Mouse (Mus musculus) limb, embryonic 13.5 days (tissue): ENCODE data around the gene Usp2. TPM values are rescaled to one million over a fixed set of nuclear protein-coding genes. Genes with fewer than 3 reads are reported as not detected.

Experiments
- ATAC-seq: fragments of 200-750 bp; cut with Nextera tagmentation; 2 replicates; pipeline ENCODE4 v1.8.0; 2017; ENCODE audit warnings: low read depth, moderate number of reproducible peaks, moderate TSS enrichment; ENCODE audit not compliant: low FRiP score
- H3K27ac ChIP-seq: fragments of 300-500 bp; sonication (generic); 2 replicates; pipeline ENCODE4 v1.5.1; 2015; ENCODE audit warnings: inconsistent platforms, mild to moderate bottlenecking, moderate library complexity
- H3K27me3 ChIP-seq: fragments of 300-500 bp; sonication (generic); 2 replicates; pipeline ENCODE4 v1.6.1; 2015; ENCODE audit warnings: mild to moderate bottlenecking, inconsistent platforms
- H3K36me3 ChIP-seq: fragments of 300-500 bp; sonication (generic); 2 replicates; pipeline ENCODE4 v1.6.1; 2015; ENCODE audit warnings: inconsistent platforms, mild to moderate bottlenecking, moderate library complexity
- H3K4me1 ChIP-seq: fragments of 300-500 bp; sonication (generic); 2 replicates; pipeline ENCODE4 v1.6.1; 2015; ENCODE audit warnings: inconsistent platforms
- H3K4me2 ChIP-seq: fragments of 300-500 bp; sonication (generic); replicated peaks from 2 replicates; pipeline ENCODE4 v1.6.1; 2015; ENCODE audit warnings: inconsistent platforms, mild to moderate bottlenecking, moderate library complexity
- H3K4me3 ChIP-seq: fragments of 300-500 bp; sonication (generic); 2 replicates; pipeline ENCODE4 v1.5.1; 2015; ENCODE audit warnings: moderate library complexity, mild to moderate bottlenecking, inconsistent platforms
- H3K9ac ChIP-seq: fragments of 300-500 bp; sonication (generic); 2 replicates; pipeline ENCODE4 v1.6.1; 2015; ENCODE audit warnings: mild to moderate bottlenecking, inconsistent platforms
- H3K9me3 ChIP-seq: fragments of 300-500 bp; sonication (generic); 2 replicates; pipeline ENCODE4 v1.6.1; 2016; ENCODE audit warnings: inconsistent platforms
- WGBS: fragments of 180-500 bp; shearing (Covaris S2); methylation state at CpG from one replicate; pipeline ENCODE4 v1.1.7; 2015; 5-methylcytosine and 5-hydroxymethylcytosine counted together
- polyA plus RNA-seq: library from polyadenylated mRNA; unstranded; fragments of >200 nt; fragmentation: Nextera tagmentation; extraction: Ambion mirVana; gene quantifications from 2 replicates; pipeline ENCODE4 v1.2.1, GENCODE M21; 2015

Usp2 gene
- polyA plus RNA-seq, 1 experiment from 2014 or later: 14.6 TPM

DNA sequence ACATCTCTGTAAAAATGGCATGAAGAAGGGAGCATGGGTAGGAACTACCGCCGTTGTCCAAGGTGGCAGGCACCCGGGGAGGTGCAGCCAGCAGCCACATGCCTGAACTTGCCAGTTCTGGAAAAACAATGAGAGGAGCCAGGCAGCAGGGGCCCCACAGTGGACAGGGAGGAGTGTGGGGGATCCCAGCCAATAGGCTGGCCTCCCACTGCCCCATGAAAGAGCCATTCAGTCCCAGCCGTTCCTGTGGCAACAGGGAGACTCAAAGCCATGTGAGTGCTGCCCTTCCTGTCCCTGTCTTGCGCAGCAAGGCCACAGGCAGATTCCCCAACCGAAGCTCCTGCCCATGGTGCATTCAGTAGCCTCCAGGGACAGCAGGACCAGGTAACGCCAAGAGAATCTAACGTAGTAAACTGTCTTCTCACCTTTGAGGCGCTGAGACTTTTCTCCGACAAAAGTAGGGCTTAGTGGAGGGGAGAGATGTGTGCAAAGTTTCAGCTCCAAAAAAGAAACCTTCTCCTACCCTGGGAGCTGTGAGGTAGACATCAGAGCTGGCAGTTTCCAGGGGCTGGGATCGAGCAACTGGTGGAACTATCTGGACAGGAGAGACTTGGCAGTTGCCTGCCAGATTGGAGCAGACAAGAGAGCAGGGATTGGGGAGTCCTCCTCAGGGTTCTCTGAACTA lies 5.2 kb downstream of the Usp2 start:
- H3K27ac ChIP-seq: no peak overlapping the region; the same call in 1 of the 2 replicates
- H3K9ac ChIP-seq: peak overlapping the region; percentile 13
- H3K4me2 ChIP-seq: peak overlapping the region; percentile 27; the same call in 1 of the 2 replicates
- no peak overlapping the region for H3K4me3 ChIP-seq
- ATAC-seq: no peak
- no peaks in the 10 kb centered on the region for H3K9me3 ChIP-seq
- no peaks in the 10 kb centered on the region for H3K36me3 ChIP-seq
- 39% methylated on average over 11 of the region's 11 CpGs for WGBS
- peaks cover 39% of the 10 kb centered on the region for H3K4me1 ChIP-seq
- peaks cover 14% of the 10 kb centered on the region for H3K27me3 ChIP-seq

DNA sequence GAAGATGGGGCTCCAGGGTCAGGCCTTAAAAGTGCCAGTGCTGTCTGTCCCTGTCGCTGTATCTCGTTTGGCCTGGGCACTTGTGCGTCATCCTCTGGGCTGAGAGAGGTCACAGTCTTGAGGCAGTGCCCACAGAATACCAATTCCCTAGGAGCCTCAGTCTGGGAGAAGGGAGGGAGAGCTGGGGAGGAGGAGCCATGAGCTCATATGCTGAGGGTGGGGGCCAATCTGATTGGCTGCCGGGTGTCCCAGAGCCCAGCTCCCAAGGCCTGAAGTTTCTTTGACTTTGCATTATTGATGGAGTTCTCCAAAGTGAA lies 5.7 kb downstream of the Usp2 start:
- Histone ChIP-seq H3K4me3 (no peak overlapping the region), H3K4me1 (peaks cover 34% of the 10 kb centered on the region), H3K27ac (no peak overlapping the region), H3K4me2 (no peak overlapping the region; the same call in 1 of the 2 replicates), H3K27me3 (peaks cover 14% of the 10 kb centered on the region), H3K9me3 (no peaks in the 10 kb centered on the region), H3K36me3 (no peaks in the 10 kb centered on the region), H3K9ac (peak overlapping the region; percentile 13; the same call in 1 of the 2 replicates)
- 36% methylated on average over 4 of the region's 4 CpGs for WGBS
- no peak for ATAC-seq

DNA sequence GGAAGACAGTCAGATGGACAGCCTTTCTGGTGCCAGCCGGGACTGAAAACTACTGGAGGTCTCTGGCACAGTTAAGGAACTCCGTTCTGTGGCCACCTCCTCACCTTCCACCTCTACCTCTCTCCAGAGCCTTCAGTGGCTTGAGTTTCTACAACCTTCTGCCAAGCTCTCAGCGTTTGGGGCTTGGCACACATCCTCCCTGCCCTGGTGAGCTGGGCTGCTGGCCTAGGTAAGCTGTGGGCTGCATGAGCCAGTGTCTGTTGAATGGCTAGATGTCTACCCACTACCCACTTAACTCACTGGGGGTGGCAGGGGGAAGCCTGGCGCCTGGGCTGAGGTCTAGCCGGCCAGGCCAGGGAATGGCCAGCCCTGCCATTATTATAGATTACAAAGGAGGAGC lies 6.3 kb downstream of the Usp2 start:
- Histone ChIP-seq H3K27ac (no peak overlapping the region), H3K9me3 (no peaks in the 10 kb centered on the region), H3K4me3 (no peak overlapping the region), H3K36me3 (no peaks in the 10 kb centered on the region), H3K4me2 (no peak overlapping the region), H3K4me1 (peaks cover 29% of the 10 kb centered on the region), H3K27me3 (peaks cover 14% of the 10 kb centered on the region), H3K9ac (0 out of 2 replicates have a peak overlapping the region, but pooled peaks have one; percentile 13)
- no peak for ATAC-seq
- WGBS: 81% methylated on average over 5 of the region's 5 CpGs

DNA sequence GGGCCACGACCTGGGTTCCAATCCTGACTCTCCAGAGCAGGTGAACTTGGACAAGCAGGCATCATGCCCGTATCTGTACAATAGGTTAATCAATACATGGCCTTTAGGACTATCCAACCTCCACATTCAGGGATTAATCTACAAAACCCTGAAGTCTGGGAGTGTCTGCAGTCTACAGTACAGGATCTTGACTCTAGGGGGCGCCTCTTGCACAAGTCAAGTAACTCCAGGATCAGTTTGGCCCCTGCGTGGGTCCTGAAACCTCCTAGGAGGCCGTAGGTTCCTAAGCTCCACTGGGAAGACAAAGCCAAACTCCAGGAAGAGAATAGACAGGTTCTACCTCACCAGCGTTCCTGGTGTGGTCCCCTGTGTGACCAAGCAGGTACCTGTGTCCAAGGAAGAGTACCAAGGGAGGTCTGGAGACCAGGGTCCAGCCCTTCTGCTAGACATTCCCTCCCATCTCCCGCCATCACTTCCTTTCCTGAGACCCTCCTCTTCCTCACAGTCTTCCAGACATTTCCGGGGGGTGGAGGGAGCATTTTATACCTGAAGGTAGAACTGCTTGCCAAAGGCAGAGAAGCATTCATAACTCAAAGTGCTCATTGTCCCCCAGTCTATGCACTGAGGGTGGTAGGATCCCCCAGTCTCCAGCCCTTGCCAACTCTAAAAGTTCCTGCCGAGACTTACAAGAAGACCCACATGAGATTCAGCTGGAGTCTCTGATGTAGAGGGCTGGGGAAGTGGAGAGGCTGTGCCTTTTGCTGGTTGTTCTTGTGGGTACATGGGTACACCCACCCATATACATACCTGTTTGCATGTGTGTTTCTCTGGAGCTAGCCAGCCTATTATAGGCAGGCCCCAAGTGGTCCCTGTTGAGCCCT lies 7.8 kb downstream of the Usp2 start:
- Histone ChIP-seq H3K4me2 (no peak overlapping the region), H3K27me3 (peaks cover 12% of the 10 kb centered on the region), H3K9me3 (no peaks in the 10 kb centered on the region), H3K9ac (no peak overlapping the region), H3K4me3 (no peak overlapping the region), H3K4me1 (peaks cover 42% of the 10 kb centered on the region), H3K36me3 (no peaks in the 10 kb centered on the region), H3K27ac (no peak overlapping the region)
- WGBS: 59% methylated on average over 9 of the region's 9 CpGs
- no peak for ATAC-seq

DNA sequence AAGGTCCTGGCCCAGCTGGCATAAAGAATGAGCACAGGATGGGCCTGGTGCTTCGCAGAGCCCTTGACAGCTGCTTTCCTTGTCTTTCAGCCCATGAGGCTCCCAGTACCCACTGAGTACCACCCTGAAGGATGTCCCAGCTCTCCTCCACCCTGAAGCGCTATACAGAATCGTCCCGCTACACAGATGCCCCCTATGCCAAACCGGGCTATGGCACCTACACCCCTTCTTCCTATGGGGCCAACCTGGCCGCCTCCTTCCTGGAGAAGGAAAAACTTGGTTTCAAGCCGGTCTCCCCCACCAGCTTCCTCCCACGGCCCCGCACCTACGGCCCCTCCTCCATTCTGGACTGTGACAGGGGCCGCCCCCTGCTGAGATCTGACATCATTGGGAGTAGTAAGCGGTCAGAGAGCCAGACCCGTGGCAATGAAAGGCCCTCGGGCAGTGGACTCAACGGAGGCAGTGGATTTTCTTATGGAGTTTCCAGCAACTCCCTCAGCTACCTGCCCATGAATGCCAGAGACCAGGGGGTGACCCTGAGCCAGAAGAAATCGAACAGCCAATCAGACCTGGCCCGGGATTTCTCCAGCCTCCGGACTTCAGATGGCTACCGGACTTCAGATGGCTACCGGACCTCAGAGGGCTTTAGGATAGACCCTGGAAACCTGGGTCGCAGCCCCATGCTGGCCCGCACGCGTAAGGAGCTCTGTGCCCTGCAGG lies 8.6 kb downstream of the Usp2 start:
- Histone ChIP-seq H3K4me2 (no peak overlapping the region), H3K4me3 (no peak overlapping the region), H3K9me3 (no peaks in the 10 kb centered on the region), H3K4me1 (peaks cover 47% of the 10 kb centered on the region), H3K9ac (no peak overlapping the region), H3K36me3 (no peaks in the 10 kb centered on the region), H3K27me3 (peaks cover 6% of the 10 kb centered on the region; the same call in 1 of the 2 replicates), H3K27ac (no peak overlapping the region)
- 67% methylated on average over 24 of the region's 24 CpGs for WGBS
- ATAC-seq: no peak

DNA sequence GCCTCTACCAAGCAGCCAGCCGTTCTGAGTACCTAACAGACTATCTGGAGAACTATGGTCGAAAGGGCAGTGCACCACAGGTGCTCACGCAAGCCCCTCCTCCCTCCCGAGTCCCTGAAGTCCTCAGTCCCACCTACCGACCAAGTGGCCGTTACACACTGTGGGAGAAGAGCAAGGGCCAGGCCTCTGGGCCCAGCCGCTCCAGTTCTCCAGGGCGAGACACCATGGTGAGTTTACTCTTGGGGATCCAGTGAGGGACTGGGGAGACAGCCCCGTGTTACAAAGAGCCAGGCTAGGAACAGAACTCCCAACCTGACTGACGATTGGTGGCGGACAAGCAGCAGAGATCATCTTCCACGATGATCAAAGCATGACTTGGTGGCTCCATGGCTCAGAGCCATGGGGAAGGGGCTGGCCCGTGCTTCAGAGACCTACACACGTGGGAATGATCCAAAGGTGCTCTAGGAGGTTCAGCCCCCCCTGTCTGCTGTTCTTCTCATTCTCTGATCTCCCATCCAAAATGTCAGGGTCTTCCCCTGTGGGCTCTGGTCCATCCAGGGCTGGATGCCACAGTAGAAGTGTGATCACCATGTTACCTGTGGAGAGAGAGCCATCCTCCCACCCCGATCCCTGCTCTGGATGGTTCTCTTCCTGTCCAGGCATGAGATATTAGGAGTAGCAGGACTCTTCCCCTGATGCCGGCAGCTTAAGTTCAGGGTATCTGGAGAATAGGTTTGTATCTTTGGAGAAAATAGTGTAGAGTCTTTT lies 9.4 kb downstream of the Usp2 start:
- H3K4me2 ChIP-seq: no peak overlapping the region
- WGBS: 68% methylated on average over 16 of the region's 16 CpGs
- H3K4me3 ChIP-seq: no peak overlapping the region
- H3K4me1 ChIP-seq: peaks cover 47% of the 10 kb centered on the region
- no peaks in the 10 kb centered on the region for H3K9me3 ChIP-seq
- H3K27ac ChIP-seq: no peak overlapping the region
- H3K9ac ChIP-seq: no peak overlapping the region
- peaks cover 3% of the 10 kb centered on the region; the same call in 1 of the 2 replicates for H3K27me3 ChIP-seq
- H3K36me3 ChIP-seq: no peaks in the 10 kb centered on the region
- ATAC-seq: no peak

DNA sequence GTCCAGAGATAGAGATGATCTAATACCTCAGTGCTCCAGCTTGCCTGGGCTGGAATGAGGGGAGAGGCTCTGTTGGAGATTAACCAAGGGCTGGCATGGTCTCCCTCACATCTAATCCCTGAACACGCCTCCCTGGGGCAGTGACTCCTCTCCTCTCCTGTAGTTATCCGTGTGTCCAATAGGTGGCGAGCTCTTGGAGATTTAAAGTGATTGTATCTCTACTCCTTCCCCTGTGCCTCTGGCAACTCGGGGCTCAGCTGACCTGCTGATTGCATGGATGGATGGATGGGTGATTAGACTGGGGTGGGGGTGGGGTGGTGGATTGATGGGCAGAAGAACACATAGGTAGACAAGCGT lies 9.9 kb downstream of the Usp2 start:
- Histone ChIP-seq H3K4me1 (peaks cover 48% of the 10 kb centered on the region), H3K9ac (no peak overlapping the region), H3K4me2 (no peak overlapping the region), H3K4me3 (no peak overlapping the region), H3K9me3 (no peaks in the 10 kb centered on the region), H3K27ac (no peak overlapping the region), H3K27me3 (no peaks in the 10 kb centered on the region; the same call in 1 of the 2 replicates), H3K36me3 (no peaks in the 10 kb centered on the region)
- ATAC-seq: no peak
- 21% methylated on average over 5 of the region's 5 CpGs for WGBS

DNA sequence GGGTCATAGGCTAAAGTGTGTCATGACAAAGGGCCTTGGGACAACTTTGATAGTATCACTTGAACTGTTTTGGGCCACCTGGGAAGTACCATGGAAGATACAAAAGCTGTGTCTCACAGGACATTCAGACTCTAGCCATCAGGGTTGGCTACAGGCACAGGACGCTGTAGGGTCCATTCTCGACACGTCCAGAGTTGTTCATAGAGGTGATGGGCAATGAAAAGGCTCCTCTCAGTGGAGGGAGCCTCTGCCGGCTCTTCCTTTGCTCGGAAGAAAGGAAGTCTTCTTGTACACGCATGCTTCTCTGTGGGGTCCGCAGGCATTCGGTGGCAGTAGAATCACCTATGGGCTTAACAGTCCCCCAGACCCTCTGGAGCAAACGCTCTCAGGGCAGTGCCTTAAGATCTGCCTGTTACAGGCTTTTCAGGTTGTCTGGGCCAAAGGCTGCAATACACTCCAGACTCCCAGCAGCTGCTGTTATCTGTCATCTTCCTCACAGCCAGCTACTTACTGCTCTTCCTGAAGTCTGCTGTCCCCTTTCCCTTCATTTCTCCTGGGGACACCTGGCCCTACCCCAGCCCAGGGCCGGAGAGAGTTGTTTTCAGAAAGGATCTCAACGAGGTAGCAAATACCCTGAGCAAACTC lies 10.6 kb downstream of the Usp2 start:
- Histone ChIP-seq H3K4me1 (peaks cover 46% of the 10 kb centered on the region), H3K4me3 (no peak overlapping the region), H3K9me3 (no peaks in the 10 kb centered on the region), H3K9ac (no peak overlapping the region), H3K36me3 (no peaks in the 10 kb centered on the region), H3K27ac (no peak overlapping the region), H3K4me2 (no peak overlapping the region), H3K27me3 (peaks cover 3% of the 10 kb centered on the region; the same call in 1 of the 2 replicates)
- 86% methylated on average over 11 of the region's 11 CpGs for WGBS
- ATAC-seq: no peak

DNA sequence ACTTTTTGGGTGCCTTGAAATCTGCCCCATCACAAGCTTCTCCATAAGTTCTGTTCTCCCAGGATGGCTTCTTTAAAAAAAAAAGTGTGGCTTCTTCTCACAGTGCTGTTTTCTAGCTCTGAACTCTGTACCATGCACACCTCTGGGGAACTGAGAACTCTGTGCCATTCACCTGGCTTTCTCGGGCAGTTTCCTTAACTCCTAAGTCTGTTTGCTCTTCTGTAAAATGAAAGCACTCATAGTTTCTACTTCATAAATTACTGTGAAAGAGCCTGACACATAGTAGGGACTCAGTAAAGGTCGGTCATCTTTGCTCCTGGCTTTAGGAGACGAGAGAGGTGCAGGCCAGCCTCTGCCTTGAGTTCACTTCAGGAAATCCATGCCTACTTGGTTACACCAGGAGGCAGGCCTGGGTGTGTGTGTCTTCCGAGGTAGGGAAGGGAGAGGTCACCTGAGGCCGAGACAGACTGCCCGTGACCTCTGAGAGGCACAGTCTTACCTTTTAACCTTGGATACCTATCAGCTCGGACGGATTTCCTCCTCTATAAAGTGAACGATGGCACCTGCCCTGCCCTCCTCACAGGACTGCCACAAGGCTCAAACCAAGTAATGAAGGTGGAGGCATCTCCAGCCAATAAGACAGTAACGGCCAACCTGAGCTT lies 11.4 kb downstream of the Usp2 start:
- Histone ChIP-seq H3K4me1 (peaks cover 39% of the 10 kb centered on the region), H3K27ac (no peak overlapping the region), H3K9me3 (no peaks in the 10 kb centered on the region), H3K27me3 (peaks cover 11% of the 10 kb centered on the region), H3K9ac (no peak overlapping the region), H3K4me2 (0 out of 2 replicates have a peak overlapping the region, but pooled peaks have one; percentile 21), H3K36me3 (no peaks in the 10 kb centered on the region), H3K4me3 (no peak overlapping the region)
- no peak for ATAC-seq
- WGBS: 79% methylated on average over 10 of the region's 10 CpGs

DNA sequence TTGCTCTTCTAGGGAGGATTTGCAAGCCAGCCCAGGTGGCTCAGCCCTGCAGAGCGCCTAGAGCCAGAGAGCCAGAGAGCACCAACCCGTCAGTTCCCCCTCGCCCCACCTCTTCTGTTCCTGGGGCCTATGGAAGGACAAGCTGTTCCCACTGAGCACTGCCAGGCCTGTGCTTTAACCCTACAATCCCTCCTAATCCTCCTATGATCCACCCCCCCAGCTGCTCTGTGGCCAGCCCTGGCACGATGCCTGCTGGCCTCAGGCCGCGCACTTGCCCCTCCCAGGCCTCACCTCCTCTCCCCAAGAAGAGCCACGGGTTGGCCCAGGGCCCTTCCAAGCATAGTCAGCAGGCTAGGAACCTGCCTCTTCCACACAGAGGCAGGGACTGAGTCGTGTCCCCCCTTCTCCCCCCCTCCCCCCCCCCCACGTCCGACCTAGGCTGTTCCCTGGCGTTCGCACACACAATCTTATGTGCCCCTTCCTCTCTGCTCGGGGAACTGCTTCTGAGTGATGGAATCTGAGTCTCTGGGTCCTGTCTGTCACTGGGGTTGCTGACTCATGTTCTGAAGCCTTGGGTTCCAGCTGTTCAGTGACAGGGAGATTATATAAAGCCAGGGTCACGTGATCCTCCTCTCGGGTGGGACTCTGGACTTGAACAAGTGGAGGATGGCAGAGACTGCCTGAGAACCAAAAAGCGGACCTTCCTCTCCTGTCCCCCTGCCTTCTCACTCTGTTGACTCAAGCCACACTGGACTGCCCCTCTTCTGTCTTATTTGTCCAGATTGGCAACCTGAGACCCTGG lies 12.3 kb downstream of the Usp2 start:
- H3K9me3 ChIP-seq: no peaks in the 10 kb centered on the region
- H3K4me3 ChIP-seq: no peak overlapping the region
- H3K27me3 ChIP-seq: peaks cover 20% of the 10 kb centered on the region
- no peak overlapping the region for H3K27ac ChIP-seq
- peak; percentile 82 for ATAC-seq
- 0 out of 2 replicates have a peak overlapping the region, but pooled peaks have one; percentile 21 for H3K4me2 ChIP-seq
- no peaks in the 10 kb centered on the region for H3K36me3 ChIP-seq
- WGBS: 30% methylated on average over 15 of the region's 16 CpGs
- peaks cover 47% of the 10 kb centered on the region for H3K4me1 ChIP-seq
- H3K9ac ChIP-seq: no peak overlapping the region
